Mouse (Mus musculus): ENCODE data around the gene Sardh. TPM values are rescaled to one million over a fixed set of nuclear protein-coding genes. Genes with fewer than 3 reads are reported as not detected.

The Sardh gene
- 4.0 TPM for polyA plus RNA-seq (2017; shearing (Covaris generic))

DNA sequence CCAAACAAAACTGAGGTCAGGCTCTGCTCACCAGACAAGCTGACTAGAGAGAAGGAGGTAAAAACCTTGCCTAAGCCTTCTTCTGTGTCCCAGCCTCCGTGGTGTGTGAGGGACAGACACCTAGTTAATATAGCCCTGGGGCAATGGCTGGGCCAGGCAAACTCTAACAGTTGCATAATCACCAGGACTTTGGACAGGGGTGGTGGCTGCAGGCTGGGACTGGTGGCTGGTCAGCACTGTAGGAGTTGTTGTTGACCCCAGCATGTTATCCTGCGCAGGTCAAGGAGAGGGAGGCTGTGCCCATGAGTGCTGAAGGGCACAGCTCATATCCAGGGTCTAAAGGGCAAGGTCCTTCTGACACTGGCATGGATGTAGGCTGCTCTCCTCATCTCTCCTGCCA, at the start of gene Sardh:
Gene Sardh (minus strand): TSS at position 127 of the 400 bp plus-strand sequence.

DNA sequence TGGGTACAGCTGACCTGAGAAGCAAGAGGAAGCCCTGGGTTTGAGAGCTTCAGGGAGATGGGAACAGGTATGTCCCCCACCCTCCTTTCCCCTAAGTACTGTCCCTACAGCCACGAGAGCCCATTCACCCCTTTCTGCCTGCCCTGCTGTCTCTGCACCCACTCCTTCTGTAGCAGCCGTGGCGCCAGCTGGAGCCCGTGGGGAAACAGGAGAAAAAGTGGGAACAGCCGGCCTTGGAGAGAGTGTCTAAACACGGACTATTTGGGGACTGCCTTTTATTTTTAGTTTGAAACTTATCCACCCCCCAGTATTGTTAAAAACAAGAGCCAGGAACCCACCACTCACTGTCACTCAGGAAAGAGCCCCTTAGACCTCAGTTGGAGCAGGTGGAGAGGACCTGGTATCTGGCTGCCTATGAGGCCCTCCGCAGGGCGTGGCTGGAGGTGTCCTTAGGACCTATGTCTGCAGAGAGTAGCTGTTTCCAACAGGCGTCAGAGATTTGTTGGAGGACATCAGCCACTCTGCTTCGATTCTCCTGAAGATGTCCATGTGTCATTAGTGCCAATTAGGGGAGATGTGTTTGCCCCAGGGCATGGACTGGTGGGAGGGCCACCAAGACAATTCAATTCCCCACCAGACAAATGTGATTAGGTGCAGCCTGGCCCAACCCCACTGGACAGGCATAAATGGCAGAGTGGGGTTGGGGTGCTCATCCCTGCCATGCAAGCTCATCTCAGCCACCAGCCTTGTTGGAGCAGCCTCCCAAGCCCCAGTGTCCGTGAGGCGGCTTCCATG, 83.1 kb downstream of the Sardh start, which contains the start of gene Dbh:
Gene Dbh (plus strand): TSS at position 438 of the 795 bp plus-strand sequence.

GRCm38 (mm10) chr2:27141950-27142693, 106.0 kb downstream of the Sardh start, which contains the start of gene Fam163b:
Fam163b (minus strand) TSS chr2:27142491.

Other genes starting within 250 kb of the Sardh start
- gene Cacfd1, start 238.4 kb downstream of the Sardh start, polyA plus RNA-seq (2017; shearing (Covaris generic)) = 21.8 TPM
- 3.6 TPM for gene Slc2a6, start 220.3 kb downstream of the Sardh start, polyA plus RNA-seq (2017; shearing (Covaris generic))
- gene Mymk, start 176.2 kb downstream of the Sardh start, polyA plus RNA-seq (2017; shearing (Covaris generic)) = not detected
- gene Adamtsl2, start 169.0 kb downstream of the Sardh start, polyA plus RNA-seq (2017; shearing (Covaris generic)) = 0.26 TPM
- not detected for gene Fam163b, start 105.8 kb downstream of the Sardh start, polyA plus RNA-seq (2017; shearing (Covaris generic))
- 0.17 TPM for gene Dbh, start 83.1 kb downstream of the Sardh start, polyA plus RNA-seq (2017; shearing (Covaris generic))
- 6.4 TPM for gene Vav2, start 178.7 kb upstream of the Sardh start, polyA plus RNA-seq (2017; shearing (Covaris generic))
- 0.38 TPM for gene Brd3os, start 194.0 kb upstream of the Sardh start, polyA plus RNA-seq (2017; shearing (Covaris generic))